Mouse (Mus musculus) regulatory T cell (primary cell): ENCODE measurements around the gene Nf1.

Experiments used
- in situ Hi-C: fragments of 300-600 bp; cut with MboI, MseI; formaldehyde crosslinking; loops from one replicate; pipeline ENCODE4 v1.15.1; 2025; ENCODE audit warnings: high pct_unique_total_duplicates

Nf1 gene

GRCm38 (mm10) chr11:79527739-79528384 lies 188.4 kb downstream of the Nf1 start:
- in situ Hi-C loops: no loop called here

DNA sequence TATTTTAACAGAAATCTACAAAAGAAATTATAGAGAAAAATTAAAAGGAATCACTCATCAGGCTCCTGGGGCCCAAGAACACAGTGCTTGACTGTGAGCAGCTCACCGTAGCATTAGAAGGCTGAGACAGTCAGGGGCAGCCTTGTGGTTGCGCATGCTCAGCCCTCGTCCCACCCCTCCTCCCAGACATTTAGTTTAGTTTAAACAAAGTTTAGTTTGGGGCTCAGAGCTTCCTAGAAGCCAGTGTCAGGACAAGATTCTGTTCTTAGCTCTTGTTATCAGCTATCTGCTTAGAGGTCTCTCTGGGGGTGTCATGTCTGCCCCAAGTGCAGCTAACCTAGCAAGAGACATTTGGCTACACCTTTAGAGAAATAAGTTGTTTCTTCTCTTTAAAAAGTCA lies 189.1 kb downstream of the Nf1 start:
- in situ Hi-C loops: no loop called here

GRCm38 (mm10) chr11:79529226-79529625 lies 189.7 kb downstream of the Nf1 start:
- in situ Hi-C loops: no loop called here

GRCm38 (mm10) chr11:79529736-79530135 lies 190.2 kb downstream of the Nf1 start:
- in situ Hi-C loops: no loop called here

DNA sequence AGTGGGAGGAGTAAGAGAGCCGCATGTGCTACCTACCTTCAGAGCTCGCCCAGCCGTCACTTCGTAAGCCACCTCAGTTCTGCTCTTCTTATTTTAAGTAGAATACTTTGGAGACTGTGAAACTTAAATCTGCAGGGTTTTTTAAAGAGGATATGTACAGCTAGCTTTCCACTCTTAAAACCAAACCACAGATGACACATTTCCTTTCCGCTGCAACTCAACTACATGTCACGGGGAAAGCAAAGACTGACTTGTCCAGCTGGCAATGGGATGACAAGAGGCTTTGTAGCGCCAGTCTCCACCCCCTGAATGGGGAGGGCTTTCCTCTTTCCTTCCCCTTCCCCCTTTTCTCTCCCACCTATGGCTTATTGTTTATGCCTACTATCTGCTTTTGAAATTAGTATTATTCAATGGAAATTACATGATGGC lies 190.9 kb downstream of the Nf1 start, which contains the start of the genes Evi2 and Evi2a:
TSS of gene Evi2 (minus strand) at position 257 of the 429 bp plus-strand sequence.
TSS of gene Evi2a (minus strand) at position 277 of the 429 bp plus-strand sequence.
- in situ Hi-C loops: no loop called here

- in situ Hi-C loops: no loop called here
These were observed 191.3 kb downstream of the Nf1 start for GRCm38 (mm10) chr11:79530774-79531173.

GRCm38 (mm10) chr11:79531485-79531884 lies 192.0 kb downstream of the Nf1 start:
- in situ Hi-C loops: no loop called here

- in situ Hi-C loops: no loop called here
These were observed 193.8 kb downstream of the Nf1 start for GRCm38 (mm10) chr11:79533311-79533710.

GRCm38 (mm10) chr11:79533950-79534690 lies 194.6 kb downstream of the Nf1 start:
- in situ Hi-C loops: no loop called here

- in situ Hi-C loops: no loop called here
These were observed 196.1 kb downstream of the Nf1 start for GRCm38 (mm10) chr11:79535554-79535953.

GRCm38 (mm10) chr11:79536293-79536692 lies 196.8 kb downstream of the Nf1 start:
- in situ Hi-C loops: no loop called here

GRCm38 (mm10) chr11:79552622-79553021 lies 213.1 kb downstream of the Nf1 start:
- in situ Hi-C loops: no loop called here

GRCm38 (mm10) chr11:79560536-79560935 lies 221.0 kb downstream of the Nf1 start:
- in situ Hi-C loops: no loop called here

- in situ Hi-C loops: no loop called here
These were observed 224.0 kb downstream of the Nf1 start for GRCm38 (mm10) chr11:79563493-79563892.

DNA sequence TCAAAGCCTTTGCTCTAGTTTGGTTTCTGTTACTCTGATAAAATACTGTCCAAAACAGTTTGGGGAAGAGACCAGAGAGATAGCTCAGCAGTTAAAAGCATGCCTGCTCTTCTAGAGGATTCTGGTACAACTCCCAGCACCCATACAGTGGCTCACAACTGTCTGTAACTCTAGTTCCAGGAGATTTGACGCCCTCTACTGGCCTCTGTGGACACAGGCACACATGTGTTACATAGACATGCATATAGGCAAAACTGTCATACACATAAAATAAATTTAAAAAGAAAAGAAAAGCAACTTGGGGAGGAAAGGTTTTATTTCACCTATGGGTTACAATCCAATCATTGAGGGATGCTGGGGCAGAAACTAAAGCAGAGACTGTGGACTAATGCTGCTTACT lies 227.5 kb downstream of the Nf1 start:
- in situ Hi-C loops: no loop called here

DNA sequence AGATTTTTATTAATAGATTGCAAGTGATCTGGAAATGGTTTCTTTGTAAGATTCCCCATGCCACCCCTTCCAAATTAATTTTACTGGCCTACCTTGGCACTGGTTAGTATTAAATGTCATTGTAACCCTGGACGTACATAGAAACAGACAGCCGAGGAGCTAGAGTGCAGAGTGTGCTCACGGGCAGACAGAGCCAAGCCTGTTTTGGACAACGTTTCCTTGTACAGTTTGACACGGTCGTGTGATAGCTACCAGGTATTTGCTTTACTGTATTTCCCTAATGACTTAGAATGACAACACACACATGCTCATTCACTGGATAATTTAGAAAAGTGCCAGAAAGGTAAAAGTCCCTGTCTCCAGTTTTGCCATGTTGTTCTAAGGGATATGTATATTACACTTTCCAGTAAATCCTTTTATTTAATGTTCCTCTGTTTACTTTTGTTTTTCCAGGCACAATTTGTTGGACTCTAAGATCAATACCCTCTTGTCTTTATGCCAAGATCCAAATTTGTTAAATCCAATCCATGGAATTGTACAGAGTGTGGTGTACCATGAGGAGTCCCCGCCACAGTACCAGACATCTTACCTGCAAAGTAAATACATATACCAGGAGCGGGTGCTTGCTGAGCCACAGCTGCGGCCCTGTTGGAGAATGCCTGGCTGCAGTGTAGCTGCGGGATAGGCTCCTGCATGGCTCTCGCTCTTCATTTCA lies 228.9 kb downstream of the Nf1 start:
- in situ Hi-C loops: no loop called here

- in situ Hi-C loops: no loop called here
These were observed 230.8 kb downstream of the Nf1 start for GRCm38 (mm10) chr11:79570319-79570718.

GRCm38 (mm10) chr11:79573836-79574235 lies 234.3 kb downstream of the Nf1 start:
- in situ Hi-C loops: no loop called here

GRCm38 (mm10) chr11:79575383-79576073 lies 236.0 kb downstream of the Nf1 start:
- in situ Hi-C loops: no loop called here

GRCm38 (mm10) chr11:79577741-79578140 lies 238.2 kb downstream of the Nf1 start:
- in situ Hi-C loops: no loop called here

GRCm38 (mm10) chr11:79580660-79581059 lies 241.2 kb downstream of the Nf1 start:
- in situ Hi-C loops: no loop called here

- in situ Hi-C loops: no loop called here
These were observed 241.8 kb downstream of the Nf1 start for GRCm38 (mm10) chr11:79581257-79581656.
